Mouse (Mus musculus) small intestine, adult 2 months (tissue): ENCODE measurements around the gene Bcas1.
"Not testable (repeated sequence)": the region's sequence is repeated elsewhere in the genome, so short reads cannot be mapped to it uniquely, and the experiment has no call there.

Source experiments
- CTCF ChIP-seq: fragments of 200-500 bp; IDR thresholded peaks from 2 replicates; pipeline ENCODE4 v1.5.1; 2012; ENCODE audit warnings: low read depth, mild to moderate bottlenecking, control low read depth, inconsistent platforms, low read length, moderate library complexity, mixed read lengths; ENCODE audit not compliant: insufficient replicate concordance, insufficient read length; ENCODE audit errors: extremely low read depth
- POLR2A ChIP-seq: fragments of 200-500 bp; IDR thresholded peaks from 2 replicates; pipeline ENCODE4 v1.6.1; 2012; ENCODE audit warnings: low read depth, mild to moderate bottlenecking, control low read depth, inconsistent platforms, low read length, moderate library complexity

- TF ChIP-seq CTCF, POLR2A: not testable (repeated sequence)
Observed at GRCm38 (mm10) chr2:170453809-170454208, 26.2 kb upstream of the Bcas1 start.
